Mouse (Mus musculus): ENCODE measurements around the gene Cd63. TPM values are rescaled to one million over a fixed set of nuclear protein-coding genes. Genes with fewer than 3 reads are reported as not detected.

The Cd63 gene
- polyA plus RNA-seq, 1 experiment = 130 TPM

DNA sequence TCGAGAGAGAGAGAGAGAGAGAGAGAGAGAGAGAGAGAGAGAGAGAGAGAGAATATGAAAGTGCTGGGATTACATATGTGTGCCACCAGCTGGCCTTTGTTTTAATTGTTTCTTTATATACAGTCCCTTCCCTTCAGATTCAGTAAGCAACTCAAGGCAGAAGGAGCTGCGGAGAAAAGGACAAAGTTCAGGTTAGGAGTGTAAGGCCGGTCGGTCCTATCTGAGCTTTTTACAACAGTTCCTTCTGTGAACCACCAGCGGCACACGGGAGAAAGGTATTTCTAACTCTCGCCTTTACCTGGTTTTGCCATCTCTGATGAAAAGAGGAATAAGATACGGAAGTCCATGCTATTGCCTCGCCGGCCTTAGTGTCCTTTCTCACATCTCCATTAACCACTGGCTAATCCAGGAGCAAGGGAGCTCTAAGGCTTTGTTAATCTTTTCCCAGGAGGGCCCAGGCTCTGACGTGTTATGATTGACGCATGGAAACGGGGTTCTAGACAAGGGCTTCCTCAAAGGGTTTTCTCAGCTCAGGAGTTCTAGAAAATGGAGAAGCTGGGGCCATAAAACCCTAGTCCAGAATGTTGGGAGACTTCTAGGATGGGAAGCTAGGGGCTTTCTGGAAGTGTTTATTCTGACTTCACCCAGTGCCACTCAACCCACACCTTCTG, 8.1 kb downstream of the Cd63 start:
- TF ChIP-seq POLR2A (IDR thresholded peaks at IDR 0.05; ENCODE audit: insufficient read depth, low read length) = no peak
- TF ChIP-seq CTCF (IDR thresholded peaks at IDR 0.05; ENCODE audit: low read depth, low read length) = no peak
- no peak for TF ChIP-seq EP300 (IDR thresholded peaks at IDR 0.05; ENCODE audit: insufficient read depth, low read depth, low read length)
- peaks cover 1% of the 10 kb centered on the region for H3K4me1 ChIP-seq (ENCODE audit: control insufficient read depth, insufficient read depth, low read length)
- H3K9ac ChIP-seq (ENCODE audit: low read depth, poor library complexity, severe bottlenecking) = peak overlapping the region; percentile 95
- H3K9me3 ChIP-seq (replicated peaks; ENCODE audit: control insufficient read depth, insufficient read depth, low read length, poor library complexity, severe bottlenecking) = no peaks in the 10 kb centered on the region
- peak overlapping the region; percentile 45 for H3K4me3 ChIP-seq (ENCODE audit: low read depth, low read length)
- H3K27me3 ChIP-seq (ENCODE audit: control insufficient read depth, insufficient read depth, low read length, poor library complexity, severe bottlenecking) = no peaks in the 10 kb centered on the region
- peak overlapping the region; percentile 4; the same call in 1 of the 2 replicates for H3K27ac ChIP-seq (ENCODE audit: insufficient read depth, low read length)
- no peaks in the 10 kb centered on the region; the same call in none of the 2 replicates for H3K36me3 ChIP-seq (ENCODE audit: control insufficient read depth, insufficient read depth, low read length, poor library complexity, severe bottlenecking)

DNA sequence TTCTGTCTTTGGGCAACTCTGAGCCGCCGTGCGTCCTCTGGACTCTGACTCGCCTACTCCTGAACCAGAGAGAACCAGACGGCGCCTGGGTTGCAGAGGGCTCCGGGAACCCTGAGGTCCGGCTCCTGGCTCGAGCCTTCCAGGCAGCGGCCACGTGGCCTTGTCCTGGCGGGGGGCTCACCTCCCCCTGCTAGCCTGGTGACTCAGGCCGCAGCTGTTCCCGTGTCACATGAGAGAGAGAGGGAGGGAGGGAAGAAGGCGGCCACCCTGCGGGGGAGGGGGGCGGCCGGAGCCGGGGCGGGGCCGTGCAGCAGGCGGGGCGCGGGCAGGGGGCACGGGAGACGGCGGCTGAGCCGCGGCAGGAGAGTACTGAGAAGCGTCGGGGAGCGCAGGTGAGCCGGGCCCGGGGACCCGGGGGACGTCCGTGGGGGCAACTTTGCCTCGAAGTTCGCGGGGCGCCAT, 8.8 kb downstream of the Cd63 start:
- Histone ChIP-seq H3K27me3 (ENCODE audit: control insufficient read depth, insufficient read depth, low read length, poor library complexity, severe bottlenecking) (no peaks in the 10 kb centered on the region), H3K9me3 (replicated peaks; ENCODE audit: control insufficient read depth, insufficient read depth, low read length, poor library complexity, severe bottlenecking) (no peaks in the 10 kb centered on the region), H3K4me1 (ENCODE audit: control insufficient read depth, insufficient read depth, low read length) (peaks cover 1% of the 10 kb centered on the region), H3K9ac (ENCODE audit: low read depth, poor library complexity, severe bottlenecking) (peak overlapping the region; percentile 95), H3K4me3 (ENCODE audit: low read depth, low read length) (peak overlapping the region; percentile 90), H3K27ac (ENCODE audit: insufficient read depth, low read length) (peak overlapping the region; percentile 4; the same call in 1 of the 2 replicates), H3K36me3 (ENCODE audit: control insufficient read depth, insufficient read depth, low read length, poor library complexity, severe bottlenecking) (no peaks in the 10 kb centered on the region; the same call in none of the 2 replicates)
- TF ChIP-seq CTCF (IDR thresholded peaks at IDR 0.05; ENCODE audit: low read depth, low read length) = no peak
- no peak for TF ChIP-seq POLR2A (IDR thresholded peaks at IDR 0.05; ENCODE audit: insufficient read depth, low read length)
- TF ChIP-seq EP300 (IDR thresholded peaks at IDR 0.05; ENCODE audit: insufficient read depth, low read depth, low read length) = peak; percentile 92

DNA sequence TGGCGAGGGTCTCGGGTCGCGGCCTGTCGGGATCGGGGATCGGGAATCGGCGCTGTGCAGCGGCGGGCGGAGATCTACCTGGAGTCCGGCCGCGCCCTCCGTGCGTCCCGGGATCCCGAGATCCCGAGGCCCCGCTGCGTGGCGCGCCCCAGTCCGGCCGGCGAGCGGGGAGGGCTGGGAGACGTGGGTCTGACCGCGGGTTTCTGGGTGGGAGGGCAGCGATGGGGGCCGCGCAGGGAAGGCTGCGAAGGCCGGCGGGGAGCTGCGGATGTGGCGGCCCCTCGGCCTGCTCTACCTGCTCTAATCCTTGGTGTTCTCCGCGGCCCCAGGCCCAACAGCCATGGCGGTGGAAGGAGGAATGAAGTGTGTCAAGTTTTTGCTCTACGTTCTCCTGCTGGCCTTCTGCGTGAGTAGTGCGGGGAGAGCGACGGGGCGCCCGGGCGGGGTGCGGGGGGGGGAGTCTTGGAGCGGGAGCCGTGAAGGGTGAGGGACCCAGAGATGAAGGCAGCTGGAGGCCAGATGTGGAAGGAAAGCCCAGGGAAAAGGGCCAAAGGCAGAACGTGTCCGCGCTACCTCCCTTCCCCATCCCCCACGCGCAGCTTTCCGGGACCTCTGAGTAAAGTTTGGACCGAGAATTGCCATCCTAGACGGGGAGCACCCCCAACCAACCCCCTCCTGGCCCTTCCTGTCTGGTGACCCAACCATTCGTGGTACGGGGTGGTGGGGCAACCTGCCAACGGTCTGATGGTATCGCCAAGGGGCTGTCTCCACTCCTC, 9.5 kb downstream of the Cd63 start:
- Histone ChIP-seq H3K4me3 (ENCODE audit: low read depth, low read length) (peak overlapping the region; percentile 90), H3K36me3 (ENCODE audit: control insufficient read depth, insufficient read depth, low read length, poor library complexity, severe bottlenecking) (no peaks in the 10 kb centered on the region; the same call in none of the 2 replicates), H3K27ac (ENCODE audit: insufficient read depth, low read length) (no peak overlapping the region), H3K4me1 (ENCODE audit: control insufficient read depth, insufficient read depth, low read length) (peaks cover 1% of the 10 kb centered on the region), H3K27me3 (ENCODE audit: control insufficient read depth, insufficient read depth, low read length, poor library complexity, severe bottlenecking) (no peaks in the 10 kb centered on the region), H3K9ac (ENCODE audit: low read depth, poor library complexity, severe bottlenecking) (peak overlapping the region; percentile 95), H3K9me3 (replicated peaks; ENCODE audit: control insufficient read depth, insufficient read depth, low read length, poor library complexity, severe bottlenecking) (no peaks in the 10 kb centered on the region)
- TF ChIP-seq POLR2A (IDR thresholded peaks at IDR 0.05; ENCODE audit: insufficient read depth, low read length) (no peak), CTCF (IDR thresholded peaks at IDR 0.05; ENCODE audit: low read depth, low read length) (no peak), EP300 (IDR thresholded peaks at IDR 0.05; ENCODE audit: insufficient read depth, low read depth, low read length) (no peak)

DNA sequence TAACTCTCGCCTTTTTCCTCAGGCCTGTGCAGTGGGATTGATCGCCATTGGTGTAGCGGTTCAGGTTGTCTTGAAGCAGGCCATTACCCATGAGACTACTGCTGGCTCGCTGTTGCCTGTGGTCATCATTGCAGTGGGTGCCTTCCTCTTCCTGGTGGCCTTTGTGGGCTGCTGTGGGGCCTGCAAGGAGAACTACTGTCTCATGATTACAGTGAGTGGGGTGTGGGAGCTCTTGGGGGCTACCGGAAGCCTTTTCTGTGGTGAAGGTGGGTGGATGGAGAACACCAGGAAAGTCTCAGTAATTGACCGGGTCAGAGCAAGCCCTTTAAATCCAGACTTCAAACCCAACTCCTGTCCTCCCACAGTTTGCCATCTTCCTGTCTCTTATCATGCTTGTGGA, 10.6 kb downstream of the Cd63 start:
- peaks cover 1% of the 10 kb centered on the region for H3K4me1 ChIP-seq (ENCODE audit: control insufficient read depth, insufficient read depth, low read length)
- peak overlapping the region; percentile 95; the same call in 1 of the 2 replicates for H3K9ac ChIP-seq (ENCODE audit: low read depth, poor library complexity, severe bottlenecking)
- no peak for TF ChIP-seq POLR2A (IDR thresholded peaks at IDR 0.05; ENCODE audit: insufficient read depth, low read length)
- no peak for TF ChIP-seq CTCF (IDR thresholded peaks at IDR 0.05; ENCODE audit: low read depth, low read length)
- TF ChIP-seq EP300 (IDR thresholded peaks at IDR 0.05; ENCODE audit: insufficient read depth, low read depth, low read length) = no peak
- H3K27ac ChIP-seq (ENCODE audit: insufficient read depth, low read length) = no peak overlapping the region
- H3K9me3 ChIP-seq (replicated peaks; ENCODE audit: control insufficient read depth, insufficient read depth, low read length, poor library complexity, severe bottlenecking) = no peaks in the 10 kb centered on the region
- H3K4me3 ChIP-seq (ENCODE audit: low read depth, low read length) = peak overlapping the region; percentile 90
- H3K36me3 ChIP-seq (ENCODE audit: control insufficient read depth, insufficient read depth, low read length, poor library complexity, severe bottlenecking) = peaks cover 4% of the 10 kb centered on the region
- no peaks in the 10 kb centered on the region for H3K27me3 ChIP-seq (ENCODE audit: control insufficient read depth, insufficient read depth, low read length, poor library complexity, severe bottlenecking)

DNA sequence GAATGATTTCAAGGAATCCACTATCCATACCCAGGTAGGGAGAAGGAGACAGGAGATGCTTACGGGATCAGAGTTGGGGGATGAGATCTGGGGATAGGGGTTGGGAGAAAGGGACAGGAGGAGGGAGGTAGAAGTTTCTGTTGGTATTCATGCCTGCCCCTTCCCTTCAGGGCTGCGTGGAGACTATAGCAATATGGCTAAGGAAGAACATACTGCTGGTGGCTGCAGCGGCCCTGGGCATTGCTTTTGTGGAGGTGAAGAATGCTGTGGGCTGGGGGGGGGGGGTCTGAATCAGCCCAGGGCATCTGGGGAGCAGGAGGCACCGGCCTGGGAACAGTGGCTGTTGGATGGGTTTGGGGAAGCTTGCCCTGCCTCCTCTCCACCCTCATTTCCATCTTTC, 11.5 kb downstream of the Cd63 start:
- Histone ChIP-seq H3K36me3 (ENCODE audit: control insufficient read depth, insufficient read depth, low read length, poor library complexity, severe bottlenecking) (peaks cover 10% of the 10 kb centered on the region), H3K4me1 (ENCODE audit: control insufficient read depth, insufficient read depth, low read length) (peaks cover 1% of the 10 kb centered on the region), H3K4me3 (ENCODE audit: low read depth, low read length) (no peak overlapping the region), H3K9ac (ENCODE audit: low read depth, poor library complexity, severe bottlenecking) (no peak overlapping the region), H3K27ac (ENCODE audit: insufficient read depth, low read length) (no peak overlapping the region), H3K27me3 (ENCODE audit: control insufficient read depth, insufficient read depth, low read length, poor library complexity, severe bottlenecking) (no peaks in the 10 kb centered on the region), H3K9me3 (replicated peaks; ENCODE audit: control insufficient read depth, insufficient read depth, low read length, poor library complexity, severe bottlenecking) (no peaks in the 10 kb centered on the region)
- no peak for TF ChIP-seq POLR2A (IDR thresholded peaks at IDR 0.05; ENCODE audit: insufficient read depth, low read length)
- no peak for TF ChIP-seq EP300 (IDR thresholded peaks at IDR 0.05; ENCODE audit: insufficient read depth, low read depth, low read length)
- TF ChIP-seq CTCF (IDR thresholded peaks at IDR 0.05; ENCODE audit: low read depth, low read length) = no peak

All from ES-Bruce4 (cell line).